31 mouse cellular contexts compared by ENCODE assay signal in genomic region chr1:16022537-16022936, GRCm38 (mm10).
"Had no signal": no experiment of that assay in that cellular context is flagged by ENCODE, and none has a peak within 500 bp of the region (broad histone marks: within the 10 kb centered on the region; RNA-seq: fewer than 3 reads in every experiment).

No protein-coding gene starts in this region.

- H3K36me3 ChIP-seq: heart, embryonic 12.5 days; heart, embryonic 13.5 days; heart, embryonic 15.5 days; hindbrain, embryonic 10.5 days; hindbrain, embryonic 12.5 days; hindbrain, embryonic 13.5 days; hindbrain, embryonic 15.5 days; intestine, embryonic 15.5 days had no signal

- H3K4me2 ChIP-seq: heart, embryonic 12.5 days; heart, embryonic 13.5 days; heart, embryonic 15.5 days; hindbrain, embryonic 12.5 days; hindbrain, embryonic 13.5 days; hindbrain, embryonic 14.5 days; hindbrain, embryonic 15.5 days; intestine, embryonic 15.5 days had no signal

- ATAC-seq: hindbrain, embryonic 16.5 days; hindbrain, postnatal 0 days; inflammation-experienced regulatory T-cells, adult 6 months; intestine, embryonic 15.5 days had no signal

- H3K4me3 ChIP-seq: heart, embryonic 12.5 days; heart, embryonic 13.5 days; heart, embryonic 15.5 days; hindbrain, embryonic 10.5 days; hindbrain, embryonic 12.5 days; hindbrain, embryonic 13.5 days; hindbrain, embryonic 15.5 days; intestine, embryonic 15.5 days; layer of hippocampus, adult 2 months; left cerebral cortex, adult 2 months had no signal

- H3K27ac ChIP-seq: heart, embryonic 13.5 days; heart, embryonic 15.5 days; hindbrain, embryonic 10.5 days; hindbrain, embryonic 12.5 days; hindbrain, embryonic 13.5 days; hindbrain, embryonic 14.5 days; hindbrain, embryonic 15.5 days; hindbrain, postnatal 0 days; intestine, embryonic 15.5 days; kidney, postnatal 0 days; layer of hippocampus, adult 2 months; left cerebral cortex, adult 2 months had no signal

- DNase-seq: heart, postnatal 10 days; heart, postnatal 14 days; heart, postnatal 36 days; heart, postnatal 4 days; kidney, adult 11 months; kidney, adult 18-20 months; kidney, adult 2 months; kidney, adult 8-10 months; kidney, adult 9 months; kidney, postnatal 10 days; kidney, postnatal 14 days; kidney, postnatal 25 days; kidney, postnatal 36 days; kidney, postnatal 4 days; layer of hippocampus, adult 9-11 months; layer of hippocampus, postnatal 36 days had no signal

- H3K9ac ChIP-seq: heart, embryonic 12.5 days; heart, embryonic 13.5 days; heart, embryonic 15.5 days; hindbrain, embryonic 12.5 days; hindbrain, embryonic 13.5 days; hindbrain, embryonic 14.5 days; hindbrain, embryonic 15.5 days; intestine, embryonic 15.5 days had no signal

- H3K9me3 ChIP-seq: heart, embryonic 12.5 days; heart, embryonic 13.5 days; heart, embryonic 15.5 days; hindbrain, embryonic 10.5 days; hindbrain, embryonic 12.5 days; hindbrain, embryonic 13.5 days; hindbrain, embryonic 15.5 days; intestine, embryonic 15.5 days had no signal

- H3K4me1 ChIP-seq: heart, embryonic 12.5 days; heart, embryonic 13.5 days; heart, embryonic 15.5 days; hindbrain, embryonic 10.5 days; hindbrain, embryonic 12.5 days; hindbrain, embryonic 13.5 days; hindbrain, embryonic 15.5 days; intestine, embryonic 15.5 days had no signal

- H3K27me3 ChIP-seq: heart, embryonic 12.5 days; heart, embryonic 13.5 days; heart, embryonic 15.5 days; hindbrain, embryonic 12.5 days; hindbrain, embryonic 13.5 days; hindbrain, embryonic 15.5 days; intestine, embryonic 15.5 days had no signal
